Mouse (Mus musculus) G1E (cell line): ENCODE measurements around the gene Dock10. TPM values are rescaled to one million over a fixed set of nuclear protein-coding genes. Genes with fewer than 3 reads are reported as not detected.

Source experiments
- ATAC-seq: 2 replicates; pipeline ENCODE4 v1.8.0; 2016; ENCODE audit warnings: mild to moderate bottlenecking; ENCODE audit not compliant: insufficient number of reproducible peaks, poor library complexity, low FRiP score, severe bottlenecking; ENCODE audit errors: extremely low read depth
- DNase-seq: peaks from one replicate; pipeline ENCODE4 v3.0.0; 2012; ENCODE audit warnings: low spot score
- H3K27me3 ChIP-seq: 2 replicates; pipeline ENCODE4 v1.6.1; 2012; ENCODE audit warnings: mild to moderate bottlenecking, low read length, inconsistent platforms; ENCODE audit not compliant: insufficient read depth
- H3K36me3 ChIP-seq: replicated peaks from 2 replicates; pipeline ENCODE3; 2012; ENCODE audit warnings: mild to moderate bottlenecking, inconsistent platforms
- H3K4me1 ChIP-seq: 2 replicates; pipeline ENCODE4 v1.6.1; 2012; ENCODE audit warnings: low read depth, low read length, inconsistent platforms, mixed read lengths; ENCODE audit not compliant: insufficient read depth
- H3K4me3 ChIP-seq: 2 replicates; pipeline ENCODE4 v1.5.1; 2012; ENCODE audit warnings: low read depth, mild to moderate bottlenecking, inconsistent platforms, low read length, moderate library complexity, mixed read lengths
- H3K9me3 ChIP-seq: replicated peaks from 2 replicates; pipeline ENCODE4 v1.6.1; 2012; ENCODE audit warnings: inconsistent platforms
- CTCF ChIP-seq: IDR thresholded peaks from 2 replicates; pipeline ENCODE4 v1.5.1; 2012; ENCODE audit warnings: low read depth, low read length, inconsistent platforms, mixed read lengths
- GATA1 ChIP-seq: IDR thresholded peaks from 2 replicates; pipeline ENCODE4 v1.6.1; 2012; ENCODE audit warnings: borderline replicate concordance, low read length, inconsistent platforms, mixed read lengths
- GATA2 ChIP-seq: IDR thresholded peaks from 2 replicates; pipeline ENCODE4 v1.6.1; 2012; ENCODE audit warnings: low read depth, low read length, inconsistent platforms, borderline replicate concordance
- POLR2AphosphoS5 ChIP-seq: IDR thresholded peaks from 2 replicates; pipeline ENCODE4 v1.6.1; 2012; ENCODE audit warnings: low read depth, low read length, inconsistent platforms; ENCODE audit not compliant: insufficient replicate concordance
- TAL1 ChIP-seq: conservative IDR thresholded peaks from 2 replicates; pipeline ENCODE4 v1.6.1; 2012; ENCODE audit warnings: low read depth, low read length, inconsistent platforms, mixed read lengths
- polyA plus RNA-seq: library from polyadenylated mRNA; stranded (reverse); fragments of >175 nt; gene quantifications from 2 replicates; pipeline ENCODE4 v1.2.3, GENCODE M21; 2012
- total RNA-seq, 2 experiments: library from RNA; stranded (forward) in 1 of 2; stranded (reverse) in 1 of 2; fragments of 200-1000 nt in 1 of 2; fragments of >200 nt in 1 of 2; fragmentation: Nextera tagmentation in 1 of 2; gene quantifications; 2 replicates each; pipeline ENCODE4 v1.2.3; 2014 to 2017

Dock10 gene
- total and polyA plus RNA-seq, 3 experiments = 0.76 TPM; not detected in 2

GRCm38 (mm10) chr1:80652803-80653202 is 105.5 kb downstream of the Dock10 start:
- H3K4me1 ChIP-seq = no peaks in the 10 kb centered on the region
- ATAC-seq (no peak), DNase-seq (no peak)
- no peaks in the 10 kb centered on the region for H3K36me3 ChIP-seq
- H3K9me3 ChIP-seq = peaks cover 8% of the 10 kb centered on the region; the same call in 1 of the 2 replicates
- no peak for TF ChIP-seq GATA1
- no peak for TF ChIP-seq GATA2
- TF ChIP-seq CTCF = no peak
- TF ChIP-seq TAL1 = no peak
- TF ChIP-seq POLR2AphosphoS5 = no peak
- no peaks in the 10 kb centered on the region for H3K27me3 ChIP-seq
- H3K4me3 ChIP-seq = no peak overlapping the region

- Histone ChIP-seq H3K27me3 (no peaks in the 10 kb centered on the region), H3K4me3 (no peak overlapping the region), H3K9me3 (peaks cover 8% of the 10 kb centered on the region; the same call in 1 of the 2 replicates), H3K36me3 (no peaks in the 10 kb centered on the region), H3K4me1 (no peaks in the 10 kb centered on the region)
- ATAC-seq (no peak), DNase-seq (no peak)
- TF ChIP-seq POLR2AphosphoS5 (no peak), TAL1 (no peak), GATA2 (no peak), GATA1 (no peak), CTCF (no peak)
Observed at GRCm38 (mm10) chr1:80652083-80652482, 106.2 kb downstream of the Dock10 start.

GRCm38 (mm10) chr1:80646602-80647001 is 111.7 kb downstream of the Dock10 start:
- ATAC-seq (no peak), DNase-seq (no peak)
- peaks cover 11% of the 10 kb centered on the region; the same call in 1 of the 2 replicates for H3K9me3 ChIP-seq
- no peaks in the 10 kb centered on the region for H3K4me1 ChIP-seq
- no peaks in the 10 kb centered on the region for H3K27me3 ChIP-seq
- TF ChIP-seq GATA1 (no peak), GATA2 (no peak), CTCF (no peak), POLR2AphosphoS5 (no peak), TAL1 (no peak)
- no peak overlapping the region for H3K4me3 ChIP-seq
- H3K36me3 ChIP-seq = no peaks in the 10 kb centered on the region

- H3K9me3 ChIP-seq = peaks cover 8% of the 10 kb centered on the region; the same call in 1 of the 2 replicates
- no peak for ATAC-seq
- no peak for DNase-seq
- H3K4me1 ChIP-seq = no peaks in the 10 kb centered on the region
- no peak for TF ChIP-seq CTCF
- no peak for TF ChIP-seq GATA1
- no peak for TF ChIP-seq GATA2
- no peak for TF ChIP-seq POLR2AphosphoS5
- TF ChIP-seq TAL1 = no peak
- no peaks in the 10 kb centered on the region for H3K27me3 ChIP-seq
- H3K4me3 ChIP-seq = no peak overlapping the region
- no peaks in the 10 kb centered on the region for H3K36me3 ChIP-seq
Observed at GRCm38 (mm10) chr1:80643866-80644451, 114.4 kb downstream of the Dock10 start.

GRCm38 (mm10) chr1:80641832-80642231 is 116.5 kb downstream of the Dock10 start:
- peaks cover 11% of the 10 kb centered on the region for H3K9me3 ChIP-seq
- no peaks in the 10 kb centered on the region for H3K27me3 ChIP-seq
- H3K36me3 ChIP-seq = no peaks in the 10 kb centered on the region
- DNase-seq (no peak), ATAC-seq (no peak)
- no peak for TF ChIP-seq GATA2
- TF ChIP-seq POLR2AphosphoS5 = no peak
- no peak for TF ChIP-seq TAL1
- TF ChIP-seq CTCF = no peak
- H3K4me1 ChIP-seq = no peaks in the 10 kb centered on the region
- H3K4me3 ChIP-seq = no peak overlapping the region

- no peaks in the 10 kb centered on the region for H3K27me3 ChIP-seq
- H3K9me3 ChIP-seq = peaks cover 11% of the 10 kb centered on the region
- no peak overlapping the region for H3K4me3 ChIP-seq
- H3K4me1 ChIP-seq = no peaks in the 10 kb centered on the region
- DNase-seq (no peak), ATAC-seq (no peak)
- no peak for TF ChIP-seq TAL1
- no peak for TF ChIP-seq GATA2
- no peak for TF ChIP-seq GATA1
- no peak for TF ChIP-seq CTCF
- no peak for TF ChIP-seq POLR2AphosphoS5
- H3K36me3 ChIP-seq = no peaks in the 10 kb centered on the region
Observed at GRCm38 (mm10) chr1:80641288-80641687, 117.0 kb downstream of the Dock10 start.

- Histone ChIP-seq H3K4me1 (no peaks in the 10 kb centered on the region), H3K4me3 (no peak overlapping the region), H3K9me3 (peaks cover 11% of the 10 kb centered on the region), H3K36me3 (no peaks in the 10 kb centered on the region), H3K27me3 (no peaks in the 10 kb centered on the region)
- DNase-seq (no peak), ATAC-seq (no peak)
- TF ChIP-seq GATA2 (no peak), POLR2AphosphoS5 (no peak)
Observed at GRCm38 (mm10) chr1:80639553-80639952, 118.8 kb downstream of the Dock10 start.
